Mouse (Mus musculus): ENCODE measurements around the gene Smarca4. TPM values are rescaled to one million over a fixed set of nuclear protein-coding genes. Genes with fewer than 3 reads are reported as not detected.

Gene Smarca4
- total RNA-seq (2023): 10 to 100 TPM; 98.7 to 99.6 TPM

GRCm38 (mm10) chr9:21615617-21616231, at the start of gene Smarca4:
Gene Smarca4 (plus strand): TSS chr9:21616169.

GRCm38 (mm10) chr9:21592703-21593121, 23.3 kb upstream of the Smarca4 start, which contains the start of the genes Timm29 and Yipf2:
Gene Timm29 (plus strand): TSS chr9:21592722.
Gene Yipf2 (minus strand): TSS chr9:21592828.

DNA sequence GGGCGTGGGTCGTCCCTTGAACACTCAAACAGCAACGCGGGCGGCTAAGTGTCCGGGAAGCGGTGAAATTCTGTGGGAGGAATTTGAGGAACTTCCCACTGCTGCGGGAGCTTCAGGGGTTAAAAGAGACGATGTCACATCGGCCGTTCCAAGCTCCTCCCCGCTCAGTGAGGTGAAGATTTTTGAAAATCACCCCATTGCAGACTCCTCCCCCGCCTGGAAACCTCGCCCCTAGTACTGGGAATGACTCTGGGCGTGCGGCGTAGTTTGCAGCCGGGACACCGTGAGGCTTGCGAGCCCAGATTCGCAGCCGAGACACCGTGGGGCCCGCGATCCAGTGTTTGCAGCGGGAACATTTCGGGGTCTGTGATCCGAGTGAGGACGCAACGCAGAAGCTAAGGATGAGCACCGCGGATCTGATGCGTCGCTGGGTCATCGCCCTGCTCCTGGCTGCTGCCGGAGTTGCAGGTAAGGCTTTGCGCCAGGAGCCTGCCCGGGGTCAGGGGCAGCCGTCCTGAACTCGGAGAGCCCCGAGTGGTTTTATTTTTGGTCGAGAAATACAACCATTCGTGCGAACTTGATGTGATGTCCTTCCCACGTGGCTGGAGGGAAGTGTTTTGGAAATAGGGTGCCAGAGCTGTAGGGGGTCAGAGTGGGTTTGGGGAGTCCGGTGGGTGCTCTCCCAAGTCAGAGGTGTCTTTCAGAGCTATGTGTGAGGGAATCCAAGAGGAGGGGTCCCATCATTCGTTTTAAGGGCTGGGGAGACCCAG, 107.6 kb downstream of the Smarca4 start, which contains the start of gene Ldlr:
Gene Ldlr (plus strand): TSS at position 107 of the 770 bp plus-strand sequence.

Other genes with a start within 250 kb of the Smarca4 start
- gene Ilf3, start 248.3 kb upstream of the Smarca4 start, total RNA-seq (2023): 100 to 1,000 TPM; 135 to 155 TPM
- gene Qtrt1, start 204.3 kb upstream of the Smarca4 start, total RNA-seq (2023): 10 to 100 TPM; 74.8 TPM
- 100 to 1,000 TPM; 224 to 230 TPM for gene Dnm2, start 191.3 kb upstream of the Smarca4 start, total RNA-seq (2023)
- 10 to 100 TPM; 11.4 to 11.5 TPM for gene Tmed1, start 105.9 kb upstream of the Smarca4 start, total RNA-seq (2023)
- 100 to 1,000 TPM; 134 to 143 TPM for gene AB124611, start 90.0 kb upstream of the Smarca4 start, total RNA-seq (2023)
- 10 to 100 TPM; 66.2 to 67.1 TPM for gene Carm1, start 69.3 kb upstream of the Smarca4 start, total RNA-seq (2023)
- 10 to 100 TPM; 37.3 to 37.9 TPM for gene Timm29, start 23.4 kb upstream of the Smarca4 start, total RNA-seq (2023)
- gene Yipf2, start 23.3 kb upstream of the Smarca4 start, total RNA-seq (2023): 10 to 100 TPM; 16.0 to 19.4 TPM
- 10 to 100 TPM; 16.8 to 17.6 TPM for gene Ldlr, start 107.3 kb downstream of the Smarca4 start, total RNA-seq (2023)
- gene Spc24, start 144.1 kb downstream of the Smarca4 start, total RNA-seq (2023): 1 to 10 TPM; 2.0 TPM
- under 1 TPM in 1 of 2 experiments, not detected in 1; 0.12 TPM for gene Kank2, start 182.6 kb downstream of the Smarca4 start, total RNA-seq (2023)
- not detected for gene Angptl8, start 219.3 kb downstream of the Smarca4 start, total RNA-seq (2023)
- gene Dock6, start 236.5 kb downstream of the Smarca4 start, total RNA-seq (2023): 10 to 100 TPM; 14.8 to 16.8 TPM

All from B cell, adult 67 days (primary cell).